Mouse (Mus musculus): ENCODE data around the gene Slc35g3.

GRCm38 (mm10) chr11:69810280-69810679 is 48.5 kb upstream of the Slc35g3 start:
- peak; percentile 26; the same call in 1 of the 2 replicates for TF ChIP-seq CTCF (IDR thresholded peaks at IDR 0.05; ENCODE audit: low read depth)
- TF ChIP-seq EP300 (IDR thresholded peaks at IDR 0.05; ENCODE audit: low read depth) = no peak

All from liver, postnatal 0 days (tissue).